Mouse (Mus musculus): ENCODE measurements around the gene Clybl.

DNA sequence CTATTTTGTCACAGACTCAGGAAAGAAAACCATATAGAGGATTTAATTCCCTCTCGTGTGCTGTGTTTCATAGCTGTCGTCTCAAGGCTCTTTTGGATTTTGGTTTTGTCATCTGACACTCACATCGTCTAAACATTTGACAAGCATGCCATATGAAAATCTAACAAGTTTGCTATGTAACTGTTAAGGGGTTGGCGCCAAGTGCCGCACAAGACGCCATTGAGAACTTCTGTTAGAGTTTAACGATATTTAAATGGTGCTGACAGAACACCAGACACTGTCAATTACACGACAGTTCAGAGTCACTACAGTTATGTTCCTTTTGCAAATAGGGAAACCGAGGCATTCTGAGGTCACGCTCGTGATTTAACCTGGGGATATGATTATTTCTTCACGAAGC, 134.2 kb downstream of the Clybl start:
- TF ChIP-seq CTCF (conservative IDR thresholded peaks at IDR 0.05; ENCODE audit: insufficient read depth, insufficient read length, low read depth, low read length): no peak
- TF ChIP-seq POLR2A (IDR thresholded peaks at IDR 0.05; ENCODE audit: low read depth, low read length): no peak
